Mouse (Mus musculus) kidney, adult 10 weeks (tissue): Measurements from ENCODE around the gene Disp1. TPM values are rescaled to one million over a fixed set of nuclear protein-coding genes. Genes with fewer than 3 reads are reported as not detected.

ENCODE experiments used
- polyA plus RNA-seq: library from polyadenylated mRNA; stranded (reverse); fragments of 350-450 nt; fragmentation: Illumina TruSeq; extraction: RNeasy Lipid Tissue Mini Kit (QIAGEN cat#74804); gene quantifications from one replicate; pipeline ENCODE4 v1.2.3, GENCODE M21; 2014; ENCODE audit warnings: low read depth, low replicate concordance

Gene Disp1
- 0.77 TPM for polyA plus RNA-seq

GRCm38 (mm10) chr1:183220796-183221718 is at the start of gene Disp1:
Gene Disp1, minus strand, starts transcription at chr1:183221522.

Other genes with a start within 250 kb of the Disp1 start
- gene Aida, start 75.1 kb upstream of the Disp1 start, polyA plus RNA-seq: 71.9 TPM
- 77.2 TPM for gene Brox, start 75.7 kb upstream of the Disp1 start, polyA plus RNA-seq
- gene Mia3, start 148.0 kb upstream of the Disp1 start, polyA plus RNA-seq: 158 TPM
- gene Taf1a, start 167.5 kb upstream of the Disp1 start, polyA plus RNA-seq: 8.5 TPM
- gene Hhipl2, start 196.7 kb upstream of the Disp1 start, polyA plus RNA-seq: not detected